Mouse (Mus musculus) liver, embryonic 15.5 days (tissue): ENCODE data around the gene Rbm20. TPM values are rescaled to one million over a fixed set of nuclear protein-coding genes. Genes with fewer than 3 reads are reported as not detected.

ENCODE experiments used
- ATAC-seq: fragments of 200-750 bp; cut with Nextera tagmentation; 2 replicates; pipeline ENCODE4 v1.8.0; 2017; ENCODE audit warnings: moderate number of reproducible peaks, mild to moderate bottlenecking, moderate library complexity; ENCODE audit not compliant: insufficient read depth
- H3K27ac ChIP-seq: fragments of 300-500 bp; sonication (generic); replicated peaks from 2 replicates; pipeline ENCODE4 v1.5.1; 2015; ENCODE audit warnings: mild to moderate bottlenecking, inconsistent platforms
- H3K27me3 ChIP-seq: fragments of 300-500 bp; sonication (generic); 2 replicates; pipeline ENCODE4 v1.6.1; 2015; ENCODE audit warnings: mild to moderate bottlenecking, inconsistent platforms
- H3K36me3 ChIP-seq: fragments of 300-500 bp; sonication (generic); replicated peaks from 2 replicates; pipeline ENCODE4 v1.6.1; 2015; ENCODE audit warnings: moderate library complexity, mild to moderate bottlenecking, inconsistent platforms
- H3K4me1 ChIP-seq: fragments of 300-500 bp; sonication (generic); replicated peaks from 2 replicates; pipeline ENCODE4 v1.6.1; 2015; ENCODE audit warnings: inconsistent platforms
- H3K4me2 ChIP-seq: fragments of 300-500 bp; sonication (generic); 2 replicates; pipeline ENCODE4 v1.6.1; 2015; ENCODE audit warnings: moderate library complexity, mild to moderate bottlenecking, inconsistent platforms
- H3K4me3 ChIP-seq: fragments of 300-500 bp; sonication (generic); replicated peaks from 2 replicates; pipeline ENCODE4 v1.5.1; 2015; ENCODE audit warnings: mild to moderate bottlenecking, inconsistent platforms
- H3K9ac ChIP-seq: fragments of 300-500 bp; sonication (generic); 2 replicates; pipeline ENCODE4 v1.6.1; 2015; ENCODE audit warnings: moderate library complexity, mild to moderate bottlenecking, inconsistent platforms
- H3K9me3 ChIP-seq: fragments of 300-500 bp; sonication (generic); replicated peaks from 2 replicates; pipeline ENCODE4 v1.6.1; 2016; ENCODE audit warnings: inconsistent platforms
- WGBS: fragments of 180-500 bp; shearing (Covaris S2); methylation state at CpG from one replicate; pipeline ENCODE4 v1.1.7; 2015; ENCODE audit warnings: mixed read lengths; ENCODE audit not compliant: insufficient replicate concordance; 5-methylcytosine and 5-hydroxymethylcytosine counted together
- polyA plus RNA-seq: library from polyadenylated mRNA; unstranded; fragments of >200 nt; fragmentation: Nextera tagmentation; extraction: Ambion mirVana; gene quantifications from 2 replicates; pipeline ENCODE4 v1.2.1, GENCODE M21; 2015

Gene Rbm20
- polyA plus RNA-seq, 1 experiment from 2014 or later, result 0.15 TPM

DNA sequence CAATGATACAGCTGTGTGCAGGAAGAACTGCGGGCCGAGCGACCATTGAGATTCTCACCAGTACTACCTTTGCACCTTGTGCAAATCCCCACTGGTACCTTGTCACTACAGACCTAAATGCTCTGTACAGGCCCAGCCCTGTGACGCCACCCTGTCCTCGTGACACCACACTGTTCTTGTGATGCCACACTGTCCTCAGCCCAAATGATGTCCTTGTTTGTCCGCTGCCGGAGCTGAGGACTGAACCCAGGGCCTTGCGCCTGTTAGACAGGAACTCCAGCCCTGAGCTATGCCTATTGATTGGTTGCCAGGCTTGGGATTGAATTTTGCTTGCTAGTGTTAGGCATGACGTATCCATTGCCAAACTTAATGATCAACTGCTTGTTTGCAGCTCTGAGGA is 40.3 kb downstream of the Rbm20 start:
- H3K4me1 ChIP-seq, result no peaks in the 10 kb centered on the region
- 0 out of 2 replicates have a peak, but pooled peaks cover 2% of the 10 kb centered on the region for H3K27me3 ChIP-seq
- 74% methylated on average over 9 of the region's 9 CpGs for WGBS
- no peak for ATAC-seq
- no peak overlapping the region for H3K27ac ChIP-seq
- H3K9ac ChIP-seq, result no peak overlapping the region
- H3K4me2 ChIP-seq, result no peak overlapping the region
- no peaks in the 10 kb centered on the region for H3K9me3 ChIP-seq
- H3K4me3 ChIP-seq, result no peak overlapping the region
- no peaks in the 10 kb centered on the region for H3K36me3 ChIP-seq

DNA sequence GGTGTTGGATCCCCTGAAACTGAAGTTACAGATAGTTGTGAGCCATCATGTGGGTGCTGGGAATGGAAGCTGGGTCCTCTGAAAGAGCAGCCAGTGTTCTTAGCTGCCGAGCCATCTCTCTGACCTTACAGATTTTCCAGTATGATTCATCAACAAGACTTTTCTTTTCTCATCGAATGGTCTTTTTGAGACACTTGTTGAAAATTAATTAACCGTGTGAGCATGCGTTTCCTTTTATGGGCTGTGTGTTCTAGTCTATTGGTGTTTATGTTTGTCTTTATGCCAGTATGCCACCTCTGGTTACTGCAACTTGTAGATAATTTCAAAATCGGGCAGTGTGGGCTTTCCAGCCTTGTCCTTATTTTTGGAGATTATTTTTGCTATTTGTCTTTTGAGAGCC is 45.1 kb downstream of the Rbm20 start:
- Histone ChIP-seq H3K27ac (no peak overlapping the region), H3K36me3 (no peaks in the 10 kb centered on the region), H3K27me3 (no peaks in the 10 kb centered on the region), H3K4me1 (no peaks in the 10 kb centered on the region), H3K9me3 (no peaks in the 10 kb centered on the region), H3K4me2 (no peak overlapping the region), H3K9ac (no peak overlapping the region), H3K4me3 (no peak overlapping the region)
- no peak for ATAC-seq
- 64% methylated on average over 5 of the region's 5 CpGs for WGBS

DNA sequence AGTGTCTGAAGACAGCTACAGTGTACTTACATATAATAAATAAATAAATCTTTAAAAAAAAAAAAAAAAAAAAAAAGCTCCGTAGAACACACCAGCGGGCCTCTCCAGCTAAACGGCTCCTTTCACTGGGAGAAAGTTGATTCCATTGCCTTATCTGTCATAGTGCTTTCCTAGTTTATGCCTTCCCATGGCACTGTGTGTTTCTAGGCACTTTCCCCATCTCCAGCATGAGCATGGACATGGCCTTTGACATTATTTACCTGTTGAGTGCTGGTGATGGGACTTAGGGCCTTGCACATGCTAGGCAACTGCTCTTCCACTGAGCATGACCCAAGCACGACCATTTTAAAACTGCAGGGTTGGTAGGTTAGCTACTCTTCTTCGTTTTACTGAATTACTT is 46.9 kb downstream of the Rbm20 start:
- no peak overlapping the region for H3K4me3 ChIP-seq
- WGBS, result 71% methylated on average over 5 of the region's 5 CpGs
- H3K4me1 ChIP-seq, result no peaks in the 10 kb centered on the region
- H3K4me2 ChIP-seq, result no peak overlapping the region
- ATAC-seq, result no peak
- no peaks in the 10 kb centered on the region for H3K9me3 ChIP-seq
- H3K27ac ChIP-seq, result no peak overlapping the region
- no peak overlapping the region for H3K9ac ChIP-seq
- H3K27me3 ChIP-seq, result no peaks in the 10 kb centered on the region
- H3K36me3 ChIP-seq, result no peaks in the 10 kb centered on the region

DNA sequence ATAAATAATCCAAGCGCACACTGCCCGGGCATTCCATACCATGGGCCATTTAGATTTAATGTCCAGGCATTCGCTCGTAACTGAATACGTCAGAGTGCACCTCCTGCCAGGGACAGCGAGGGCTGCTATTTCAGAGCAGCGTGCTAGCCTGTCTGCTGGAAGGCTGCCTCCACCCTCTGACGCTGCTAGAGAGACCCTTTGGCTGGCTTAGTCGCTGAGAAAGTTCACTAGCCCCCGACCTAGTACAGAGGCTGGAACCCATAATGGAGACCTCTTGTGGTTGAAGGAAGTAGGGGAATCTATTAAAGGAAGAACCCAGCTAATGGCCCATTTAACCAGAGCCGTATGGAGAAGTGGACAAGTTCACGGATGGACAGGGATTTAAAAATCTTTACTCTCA is 49.2 kb downstream of the Rbm20 start:
- Histone ChIP-seq H3K4me2 (no peak overlapping the region), H3K4me3 (no peak overlapping the region), H3K9ac (no peak overlapping the region), H3K27ac (no peak overlapping the region), H3K4me1 (0 out of 2 replicates have a peak, but pooled peaks cover 3% of the 10 kb centered on the region), H3K9me3 (no peaks in the 10 kb centered on the region), H3K36me3 (no peaks in the 10 kb centered on the region), H3K27me3 (no peaks in the 10 kb centered on the region)
- 43% methylated on average over 12 of the region's 12 CpGs for WGBS
- no peak for ATAC-seq

DNA sequence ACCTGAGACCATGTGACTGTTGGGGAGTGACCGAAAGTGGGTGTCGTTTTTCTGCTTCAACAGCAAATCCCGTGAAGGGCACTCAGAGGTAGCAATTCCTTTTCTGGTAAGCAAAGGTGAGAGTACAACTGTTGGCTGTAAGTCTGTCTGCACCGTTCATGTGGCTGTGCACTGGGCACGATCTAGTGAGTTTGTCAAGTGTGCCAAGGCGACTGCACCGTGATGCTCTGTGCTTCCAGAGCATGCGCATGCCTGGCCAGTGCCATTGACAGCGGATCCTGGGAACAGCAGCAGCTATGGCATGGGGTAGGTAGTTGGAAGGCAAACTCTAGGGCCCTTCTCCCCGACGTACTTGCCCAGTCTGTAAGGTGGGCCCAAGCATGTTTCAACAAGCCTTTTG is 49.6 kb downstream of the Rbm20 start:
- Histone ChIP-seq H3K9ac (no peak overlapping the region), H3K4me1 (peaks cover 3% of the 10 kb centered on the region; the same call in 1 of the 2 replicates), H3K4me3 (no peak overlapping the region), H3K27ac (no peak overlapping the region), H3K27me3 (no peaks in the 10 kb centered on the region), H3K4me2 (no peak overlapping the region), H3K36me3 (no peaks in the 10 kb centered on the region), H3K9me3 (no peaks in the 10 kb centered on the region)
- 65% methylated on average over 11 of the region's 11 CpGs for WGBS
- no peak for ATAC-seq

DNA sequence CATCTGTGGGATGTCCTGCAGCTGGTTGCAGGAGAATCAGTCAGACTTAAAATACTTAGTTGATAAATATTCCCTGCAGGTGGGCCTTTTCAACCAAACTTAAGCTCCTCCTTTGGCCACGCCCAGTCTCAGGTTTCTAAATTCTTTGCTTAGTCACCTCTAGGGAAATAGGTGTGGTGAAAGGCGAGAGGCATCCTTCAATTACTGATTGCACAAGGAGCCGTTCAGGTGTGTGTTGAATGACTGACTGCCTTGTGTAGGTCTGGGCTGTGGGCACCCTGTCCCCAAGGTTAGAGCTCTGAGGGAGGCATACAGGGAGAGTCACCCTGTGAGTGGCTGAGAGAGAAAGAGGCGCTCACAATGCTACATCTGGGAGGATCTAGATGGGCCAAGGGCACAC is 50.2 kb downstream of the Rbm20 start:
- no peak for ATAC-seq
- Histone ChIP-seq H3K4me2 (no peak overlapping the region), H3K27ac (no peak overlapping the region), H3K36me3 (no peaks in the 10 kb centered on the region), H3K4me1 (peaks cover 3% of the 10 kb centered on the region; the same call in 1 of the 2 replicates), H3K4me3 (no peak overlapping the region), H3K9me3 (no peaks in the 10 kb centered on the region), H3K27me3 (no peaks in the 10 kb centered on the region), H3K9ac (no peak overlapping the region)
- 49% methylated on average over 4 of the region's 4 CpGs for WGBS

DNA sequence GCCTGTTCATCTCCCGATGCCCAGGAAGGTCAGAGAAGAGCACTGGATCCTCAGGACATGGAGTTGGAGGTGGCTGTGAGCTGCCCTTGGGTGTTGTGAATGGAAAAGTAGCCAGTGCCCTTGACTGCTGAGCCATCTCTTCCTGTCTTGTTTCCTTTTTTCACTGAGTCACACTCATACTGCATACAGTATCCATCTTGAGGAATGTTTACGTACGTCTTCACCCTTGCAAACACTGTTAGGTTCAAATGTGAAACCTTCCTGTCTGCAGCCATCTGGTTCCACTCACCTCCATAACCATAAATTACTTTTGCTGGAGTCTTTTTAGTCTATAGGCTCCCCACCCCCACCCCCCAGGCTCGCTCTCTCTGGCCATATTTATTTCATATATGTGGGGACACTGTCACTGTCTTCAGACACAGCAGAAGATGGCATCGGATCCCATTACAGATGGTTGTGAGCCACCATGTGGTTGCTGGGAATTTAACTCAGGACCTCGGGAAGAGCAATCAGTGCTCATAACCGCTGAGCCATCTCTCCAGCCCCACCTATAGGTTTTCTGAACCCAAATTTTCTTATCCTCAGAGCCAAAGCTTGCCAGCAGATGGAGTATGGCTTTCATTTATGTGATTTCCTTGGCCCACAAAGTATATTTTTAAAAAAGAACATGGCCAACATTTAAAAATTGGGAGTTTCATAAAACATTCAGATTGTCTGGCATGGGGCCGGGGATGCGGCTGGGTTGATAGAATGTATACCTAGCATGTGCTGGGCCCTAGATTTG is 51.0 kb downstream of the Rbm20 start:
- H3K27ac ChIP-seq, result no peak overlapping the region
- H3K4me2 ChIP-seq, result no peak overlapping the region
- no peaks in the 10 kb centered on the region for H3K27me3 ChIP-seq
- ATAC-seq, result no peak
- H3K9me3 ChIP-seq, result no peaks in the 10 kb centered on the region
- no peak overlapping the region for H3K4me3 ChIP-seq
- no peak overlapping the region for H3K9ac ChIP-seq
- 63% methylated on average over 9 of the region's 9 CpGs for WGBS
- H3K36me3 ChIP-seq, result no peaks in the 10 kb centered on the region
- H3K4me1 ChIP-seq, result peaks cover 3% of the 10 kb centered on the region; the same call in 1 of the 2 replicates

DNA sequence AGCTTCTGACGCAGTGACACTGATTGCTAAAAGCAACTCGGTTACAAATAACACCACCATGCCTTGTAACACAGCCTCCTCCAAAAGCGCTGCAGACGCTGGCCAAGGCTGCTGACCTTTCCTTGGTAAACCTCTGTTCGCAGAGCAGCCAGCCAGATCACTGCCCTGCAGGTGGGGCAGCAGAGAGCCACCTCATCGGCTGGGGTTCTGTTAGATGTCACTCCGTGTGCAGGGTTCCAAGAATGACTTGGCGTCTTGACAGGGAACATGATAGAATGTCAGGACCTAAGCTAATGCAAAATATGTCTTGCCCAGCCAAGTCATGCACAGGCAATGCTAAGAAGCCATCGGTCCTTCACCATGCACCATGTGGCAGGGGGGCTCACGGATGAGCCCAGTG is 52.8 kb downstream of the Rbm20 start:
- 60% methylated on average over 10 of the region's 10 CpGs for WGBS

DNA sequence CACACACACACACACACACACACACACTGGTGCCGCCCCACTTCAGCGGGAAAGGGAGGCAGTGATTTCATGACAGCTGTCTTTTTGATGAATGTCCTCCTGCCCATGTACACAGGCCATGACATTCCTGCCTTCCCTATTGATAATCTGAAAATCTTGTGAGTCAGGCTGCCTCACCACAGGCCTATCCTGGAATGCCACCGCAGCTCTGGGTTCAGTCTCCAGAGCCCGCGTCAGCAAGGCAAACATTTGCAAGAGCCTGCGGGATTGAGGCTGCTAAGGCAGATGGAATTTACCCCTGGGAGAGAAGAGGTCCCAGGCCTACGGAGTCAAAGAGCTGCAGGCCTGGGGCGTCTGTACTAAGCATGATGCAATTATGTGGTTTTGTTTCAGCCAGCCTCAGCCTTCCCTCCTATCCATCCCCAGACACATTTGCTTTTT is 54.7 kb downstream of the Rbm20 start:
- no peak overlapping the region for H3K4me2 ChIP-seq

More for the DNA sequence above, 52.8 kb downstream of the Rbm20 start:
- Histone ChIP-seq H3K9ac (no peak overlapping the region), H3K36me3 (no peaks in the 10 kb centered on the region), H3K4me1 (peaks cover 3% of the 10 kb centered on the region; the same call in 1 of the 2 replicates), H3K4me3 (no peak overlapping the region), H3K9me3 (no peaks in the 10 kb centered on the region), H3K4me2 (no peak overlapping the region), H3K27ac (no peak overlapping the region), H3K27me3 (no peaks in the 10 kb centered on the region)
- ATAC-seq, result no peak

DNA sequence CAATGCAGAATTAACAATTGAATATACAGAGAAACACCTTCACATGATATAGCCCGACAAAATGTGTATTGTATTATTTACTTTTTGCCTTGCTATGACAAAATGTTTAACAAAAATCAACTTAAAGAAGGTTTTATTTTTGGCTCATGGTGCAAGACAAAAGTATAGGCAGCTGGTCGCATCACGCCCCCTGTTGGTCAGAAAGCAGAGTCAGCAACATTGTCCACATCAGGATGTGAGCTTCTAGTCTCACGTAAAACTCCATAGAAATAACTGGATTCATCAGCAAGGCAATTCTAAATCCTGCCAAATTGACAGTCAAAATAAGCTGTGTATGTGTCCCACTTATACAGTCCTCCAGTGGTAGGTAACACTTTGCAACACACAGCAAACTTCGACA is 57.7 kb downstream of the Rbm20 start:
- Histone ChIP-seq H3K4me2 (no peak overlapping the region), H3K9ac (no peak overlapping the region), H3K27me3 (no peaks in the 10 kb centered on the region), H3K27ac (no peak overlapping the region), H3K9me3 (no peaks in the 10 kb centered on the region), H3K4me3 (no peak overlapping the region), H3K4me1 (no peaks in the 10 kb centered on the region; the same call in 1 of the 2 replicates), H3K36me3 (no peaks in the 10 kb centered on the region)
- ATAC-seq, result no peak
- WGBS, result 40% methylated on average over 5 of the region's 5 CpGs

More for the DNA sequence above, 54.7 kb downstream of the Rbm20 start:
- 42% methylated on average over 8 of the region's 8 CpGs for WGBS
- H3K9me3 ChIP-seq, result no peaks in the 10 kb centered on the region
- H3K27me3 ChIP-seq, result no peaks in the 10 kb centered on the region
- H3K9ac ChIP-seq, result no peak overlapping the region
- no peak overlapping the region for H3K27ac ChIP-seq
- no peak for ATAC-seq
- H3K4me1 ChIP-seq, result peaks cover 3% of the 10 kb centered on the region; the same call in 1 of the 2 replicates
- no peak overlapping the region for H3K4me3 ChIP-seq
- no peaks in the 10 kb centered on the region for H3K36me3 ChIP-seq

DNA sequence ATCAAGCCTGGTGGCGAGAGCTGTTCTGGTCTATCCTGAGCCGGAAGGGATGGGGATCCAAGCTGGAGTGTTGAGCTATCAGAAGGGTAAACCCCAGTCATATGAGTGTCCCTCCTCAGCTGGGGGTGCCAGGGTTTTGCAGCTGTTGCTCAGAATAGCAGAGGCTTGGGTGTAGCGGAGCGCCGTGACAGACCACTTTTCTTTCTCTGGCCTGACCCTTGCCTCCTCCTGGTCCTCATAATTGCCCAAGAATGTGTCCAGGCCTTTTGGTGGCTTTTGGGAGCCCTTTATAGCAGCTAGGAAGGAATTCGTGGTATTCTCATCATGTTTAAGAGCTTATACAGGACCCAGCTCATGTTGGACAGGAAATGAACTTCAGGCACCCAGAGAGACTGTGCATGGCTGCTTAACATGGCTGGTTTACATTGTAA is 61.6 kb downstream of the Rbm20 start:
- Histone ChIP-seq H3K9me3 (no peaks in the 10 kb centered on the region), H3K4me1 (no peaks in the 10 kb centered on the region), H3K4me2 (no peak overlapping the region), H3K36me3 (no peaks in the 10 kb centered on the region), H3K9ac (no peak overlapping the region), H3K27ac (no peak overlapping the region), H3K4me3 (no peak overlapping the region), H3K27me3 (no peaks in the 10 kb centered on the region)
- ATAC-seq, result no peak
- 63% methylated on average over 6 of the region's 6 CpGs for WGBS
